Mouse (Mus musculus) frontal cortex, postnatal 10 days (tissue): ENCODE data around the gene Akr1b3.

Experiments
- DNase-seq, 2 experiments: peaks; one replicate each; pipeline ENCODE4 v3.0.0; 2022; ENCODE audit warnings: low spot score in 2 of 2, mixed read lengths in 1 of 2

The Akr1b3 gene

DNA sequence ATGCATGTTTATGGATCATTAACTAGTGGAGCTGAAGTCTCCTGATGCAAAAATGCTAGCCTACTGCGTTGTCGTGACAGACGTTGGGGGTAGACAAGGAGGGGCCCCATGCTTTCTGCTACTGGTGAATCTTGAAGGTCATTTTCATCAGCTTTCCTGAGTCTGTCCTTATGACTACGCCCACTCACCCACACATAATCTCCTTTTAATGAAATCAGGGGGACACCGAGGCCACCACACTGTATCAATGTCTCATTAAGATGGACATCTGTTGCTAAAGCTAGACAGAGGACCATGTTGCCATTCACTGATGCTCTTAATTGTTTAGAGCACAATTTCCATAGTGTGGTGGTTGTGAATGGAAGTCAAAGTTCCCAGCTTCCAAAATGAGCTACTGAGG lies 58.7 kb downstream of the Akr1b3 start:
- DNase-seq: no peak
